ENCODE assay signal across 10 mouse cellular contexts in genomic region chr7:4165286-4165685, GRCm38 (mm10). TPM values are rescaled to one million over a fixed set of nuclear protein-coding genes. Genes with fewer than 3 reads are reported as not detected.
DNase-seq lines count a peak whose midpoint lies in the region; ATAC-seq and TF ChIP-seq lines count a peak whose summit lies in the region.
"Had no signal": no experiment of that assay in that cellular context is flagged by ENCODE, and none has a peak within 500 bp of the region (broad histone marks: within the 10 kb centered on the region; RNA-seq: fewer than 3 reads in every experiment).

No protein-coding gene starts in this region.

- WGBS in liver, adult 2 months, result 21% methylated on average over 3 of the region's 3 CpGs
- 32% methylated on average over 3 of the region's 3 CpGs for WGBS in hindbrain, embryonic 13.5 days
- 25% methylated on average over 3 of the region's 3 CpGs for WGBS in neural tube, embryonic 13.5 days

- TF ChIP-seq CTCF in liver, adult 2 months (IDR thresholded peaks at IDR 0.05; ENCODE audit: low read depth, low read length), result no peak

- no peaks in the 10 kb centered on the region for H3K27me3 ChIP-seq in liver, adult 2 months (ENCODE audit: control insufficient read depth, insufficient read depth, low read length)
- 0 out of 2 replicates have a peak, but pooled peaks cover 13% of the 10 kb centered on the region for H3K27me3 ChIP-seq in hindbrain, embryonic 13.5 days
- no peaks in the 10 kb centered on the region for H3K27me3 ChIP-seq in neural tube, embryonic 13.5 days

- peak overlapping the region; percentile 14; the same call in 1 of the 2 replicates for H3K27ac ChIP-seq in liver, adult 2 months (replicated peaks; ENCODE audit: insufficient read depth, low read depth, low read length)
- H3K27ac ChIP-seq in hindbrain, embryonic 13.5 days, result no peak overlapping the region
- no peak overlapping the region for H3K27ac ChIP-seq in neural tube, embryonic 13.5 days (replicated peaks)

- H3K4me2 ChIP-seq in hindbrain, embryonic 13.5 days, result 0 out of 2 replicates have a peak overlapping the region, but pooled peaks have one; percentile 4
- H3K4me2 ChIP-seq in neural tube, embryonic 13.5 days, result peak overlapping the region; percentile 58

- ATAC-seq in hindbrain, embryonic 13.5 days (ENCODE audit: low FRiP score), result no peak
- no peak for ATAC-seq in neural tube, embryonic 13.5 days (ENCODE audit: low read depth)

- H3K4me1 ChIP-seq in liver, adult 2 months (ENCODE audit: control insufficient read depth, insufficient read depth, low read length), result peaks cover 8% of the 10 kb centered on the region; the same call in 1 of the 2 replicates
- peaks cover 20% of the 10 kb centered on the region for H3K4me1 ChIP-seq in hindbrain, embryonic 13.5 days (replicated peaks)
- H3K4me1 ChIP-seq in neural tube, embryonic 13.5 days (replicated peaks), result peaks cover 22% of the 10 kb centered on the region

- H3K9me3 ChIP-seq in hindbrain, embryonic 13.5 days, result no peaks in the 10 kb centered on the region
- H3K9me3 ChIP-seq in neural tube, embryonic 13.5 days, result no peaks in the 10 kb centered on the region
- H3K9me3 ChIP-seq: G1E had no signal

- TF ChIP-seq POLR2A in liver, adult 2 months (IDR thresholded peaks at IDR 0.05; ENCODE audit: extremely low read depth, insufficient read depth, low read length), result no peak

- H3K36me3 ChIP-seq in liver, adult 2 months (ENCODE audit: control insufficient read depth, insufficient read depth, low read length), result no peaks in the 10 kb centered on the region
- no peaks in the 10 kb centered on the region for H3K36me3 ChIP-seq in hindbrain, embryonic 13.5 days
- no peaks in the 10 kb centered on the region for H3K36me3 ChIP-seq in neural tube, embryonic 13.5 days
- H3K36me3 ChIP-seq: G1E had no signal

- peak; percentile 41 for DNase-seq in liver, adult 2 months (ENCODE audit: extremely low read depth, low read depth, low spot score)
- DNase-seq in liver, result no peak
- peak; percentile 47 to 62 for DNase-seq in kidney, postnatal 36 days
- DNase-seq in cerebellum, adult 9-11 months, result no peak
- no peak for DNase-seq in left cerebral cortex, postnatal 36 days (ENCODE audit: low spot score in 2 of 2)
- DNase-seq in left cerebral cortex, postnatal 10 days (ENCODE audit: extremely low spot score in 1 of 2, low spot score in 2 of 2), result no peak
- DNase-seq: layer of hippocampus, postnatal 36 days had no signal

- intact Hi-C loops in left cerebral cortex, postnatal 36 days (cut with DNase I), result no loop called here
- intact Hi-C loops in left cerebral cortex, postnatal 10 days (cut with DNase I), result no loop called here

- H3K4me3 ChIP-seq in liver, adult 2 months (ENCODE audit: insufficient read depth, low read depth, low read length), result no peak overlapping the region
- no peak overlapping the region for H3K4me3 ChIP-seq in hindbrain, embryonic 13.5 days
- no peak overlapping the region for H3K4me3 ChIP-seq in neural tube, embryonic 13.5 days

- no peak overlapping the region for H3K9ac ChIP-seq in liver, adult 2 months (ENCODE audit: low read depth, low read length)
- H3K9ac ChIP-seq in hindbrain, embryonic 13.5 days, result no peak overlapping the region
- H3K9ac ChIP-seq in neural tube, embryonic 13.5 days, result 0 out of 2 replicates have a peak overlapping the region, but pooled peaks have one; percentile 22

- no peaks in the 10 kb centered on the region for H3K79me2 ChIP-seq in liver, adult 2 months (ENCODE audit: control insufficient read depth, insufficient read depth, low read length)

RNA-seq across cellular contexts. Expression of gene Cdc42ep5, which starts 0.6 kb away (rescaled TPM):
- total RNA-seq in liver, adult 2 months (2014; rRNA removed), result 2.0 and 3.8 TPM in 2 replicates
- polyA plus RNA-seq in liver, adult 2 months (2012; rRNA removed), result 4.1 and 5.0 TPM in 2 replicates
- polyA plus RNA-seq in hindbrain, embryonic 13.5 days (2015; fragmentation: Nextera tagmentation; extraction: Ambion mirVana), result 8.4 and 10.1 TPM in 2 replicates
- 8.6 and 8.9 TPM in 2 replicates for polyA plus RNA-seq in neural tube, embryonic 13.5 days (2015; fragmentation: Nextera tagmentation; extraction: Ambion mirVana)
- 1 to 10 TPM; 1.1 to 1.8 TPM for total RNA-seq in left cerebral cortex, postnatal 36 days (2021)
- 1 to 10 TPM; 3.3 to 3.4 TPM for total RNA-seq in left cerebral cortex, postnatal 10 days (2021)

RNA-seq across cellular contexts. Expression of gene Leng9, which starts 15.1 kb away (rescaled TPM):
- total RNA-seq in liver, adult 2 months (2014; rRNA removed), result 1.5 and 2.0 TPM in 2 replicates
- 3.8 and 4.7 TPM in 2 replicates for polyA plus RNA-seq in liver, adult 2 months (2012; rRNA removed)
- 4.7 TPM in 2 replicates for polyA plus RNA-seq in hindbrain, embryonic 13.5 days (2015; fragmentation: Nextera tagmentation; extraction: Ambion mirVana)
- polyA plus RNA-seq in neural tube, embryonic 13.5 days (2015; fragmentation: Nextera tagmentation; extraction: Ambion mirVana), result 4.6 TPM in 2 replicates
- 1 to 10 TPM; 5.5 to 8.4 TPM for total RNA-seq in left cerebral cortex, postnatal 36 days (2021)
- 1 to 10 TPM; 5.2 to 6.2 TPM for total RNA-seq in left cerebral cortex, postnatal 10 days (2021)

RNA-seq across cellular contexts. Expression of gene Leng8, which starts 28.4 kb away (rescaled TPM):
- total RNA-seq in liver, adult 2 months (2014; rRNA removed), result 36.0 and 36.1 TPM in 2 replicates
- polyA plus RNA-seq in liver, adult 2 months (2012; rRNA removed), result 76.2 and 148 TPM in 2 replicates
- polyA plus RNA-seq in hindbrain, embryonic 13.5 days (2015; fragmentation: Nextera tagmentation; extraction: Ambion mirVana), result 77.0 and 79.4 TPM in 2 replicates
- 78.0 and 79.6 TPM in 2 replicates for polyA plus RNA-seq in neural tube, embryonic 13.5 days (2015; fragmentation: Nextera tagmentation; extraction: Ambion mirVana)
- 100 to 1,000 TPM in 1 of 2 experiments, 10 to 100 TPM in 1; 95.5 to 201 TPM for total RNA-seq in left cerebral cortex, postnatal 36 days (2021)
- total RNA-seq in left cerebral cortex, postnatal 10 days (2021), result 100 to 1,000 TPM; 160 to 166 TPM

RNA-seq across cellular contexts. Expression of gene Ttyh1, which starts 46.1 kb away (rescaled TPM):
- 0.65 and 2.8 TPM in 2 replicates for total RNA-seq in liver, adult 2 months (2014; rRNA removed)
- polyA plus RNA-seq in liver, adult 2 months (2012; rRNA removed), result 2.3 and 2.4 TPM in 2 replicates
- polyA plus RNA-seq in hindbrain, embryonic 13.5 days (2015; fragmentation: Nextera tagmentation; extraction: Ambion mirVana), result 132 and 138 TPM in 2 replicates
- polyA plus RNA-seq in neural tube, embryonic 13.5 days (2015; fragmentation: Nextera tagmentation; extraction: Ambion mirVana), result 137 and 141 TPM in 2 replicates
- 100 to 1,000 TPM; 758 to 767 TPM for total RNA-seq in left cerebral cortex, postnatal 36 days (2021)
- 100 to 1,000 TPM; 570 to 685 TPM for total RNA-seq in left cerebral cortex, postnatal 10 days (2021)
- polyA plus RNA-seq: G1E had no signal

Comparison
In these comparisons a context has a peak if more than half of its experiments do, and no peak if none do; other contexts are left out.
1. DNase-seq: peak in liver, adult 2 months (single experiment) and kidney, postnatal 36 days (2 of 2); none in liver (single experiment), cerebellum, adult 9-11 months (single experiment), left cerebral cortex, postnatal 36 days (0 of 2) and left cerebral cortex, postnatal 10 days (0 of 2).